Mouse (Mus musculus) forebrain, embryonic 11.5 days (tissue): ENCODE results near the gene Ptgr2. TPM values are rescaled to one million over a fixed set of nuclear protein-coding genes. Genes with fewer than 3 reads are reported as not detected.

ENCODE experiments used
- ATAC-seq: fragments of 200-750 bp; cut with Nextera tagmentation; replicated peaks from 2 replicates; pipeline ENCODE4 v1.8.0; 2017; ENCODE audit warnings: moderate TSS enrichment; ENCODE audit not compliant: low FRiP score
- DNase-seq: peaks from one replicate; pipeline ENCODE4 v3.0.0-alpha.2; 2017; ENCODE audit warnings: low spot score
- H3K27ac ChIP-seq: fragments of 300-500 bp; sonication (generic); 2 replicates; pipeline ENCODE4 v1.5.1; 2014; ENCODE audit warnings: low read depth, low read length
- H3K27me3 ChIP-seq: fragments of 300-500 bp; sonication (generic); 2 replicates; pipeline ENCODE4 v1.6.1; 2014; ENCODE audit warnings: mild to moderate bottlenecking, low read length, mixed read lengths; ENCODE audit not compliant: control insufficient read depth, insufficient read depth
- H3K36me3 ChIP-seq: fragments of 300-500 bp; sonication (generic); 2 replicates; pipeline ENCODE4 v1.6.1; 2014; ENCODE audit warnings: mild to moderate bottlenecking, low read length, moderate library complexity, mixed read lengths; ENCODE audit not compliant: control insufficient read depth, insufficient read depth
- H3K4me1 ChIP-seq: fragments of 300-500 bp; sonication (generic); replicated peaks from 2 replicates; pipeline ENCODE4 v1.6.1; 2014; ENCODE audit warnings: low read length, mixed read lengths; ENCODE audit not compliant: control insufficient read depth, insufficient read depth
- H3K4me2 ChIP-seq: fragments of 300-500 bp; sonication (generic); 2 replicates; pipeline ENCODE4 v1.6.1; 2014; ENCODE audit warnings: low read depth, mild to moderate bottlenecking, low read length, moderate library complexity, mixed read lengths; ENCODE audit not compliant: severe bottlenecking
- H3K4me3 ChIP-seq: fragments of 300-500 bp; sonication (generic); 2 replicates; pipeline ENCODE4 v1.5.1; 2014; ENCODE audit warnings: low read depth, low read length
- H3K9ac ChIP-seq: fragments of 300-500 bp; sonication (generic); 2 replicates; pipeline ENCODE4 v1.6.1; 2014; ENCODE audit warnings: low read length
- H3K9me3 ChIP-seq: fragments of 300-500 bp; sonication (generic); 2 replicates; pipeline ENCODE4 v1.6.1; 2016; ENCODE audit warnings: low read length, mixed read lengths; ENCODE audit not compliant: control insufficient read depth
- WGBS: fragments of 180-500 bp; shearing (Covaris S2); extraction: QIAGEN DNeasy Blood & Tissue Kit; methylation state at CpG from one replicate; pipeline ENCODE4 v1.1.7; 2014; 5-methylcytosine and 5-hydroxymethylcytosine counted together
- polyA plus RNA-seq: library from polyadenylated mRNA; unstranded; fragments of >200 nt; fragmentation: Nextera tagmentation; extraction: Ambion mirVana; gene quantifications from 2 replicates; pipeline ENCODE4 v1.2.1, GENCODE M21; 2014

The Ptgr2 gene
- polyA plus RNA-seq, 1 experiment from 2014 or later = 14.3 TPM

- ATAC-seq (no peak), DNase-seq (no peak)
- no peak overlapping the region for H3K4me2 ChIP-seq
- no peaks in the 10 kb centered on the region for H3K9me3 ChIP-seq
- H3K4me3 ChIP-seq = no peak overlapping the region
- no peaks in the 10 kb centered on the region for H3K27me3 ChIP-seq
- H3K4me1 ChIP-seq = peaks cover 6% of the 10 kb centered on the region; the same call in 1 of the 2 replicates
- WGBS = 95% methylated on average over 6 of the region's 6 CpGs
- H3K9ac ChIP-seq = no peak overlapping the region
- no peaks in the 10 kb centered on the region; the same call in 1 of the 2 replicates for H3K36me3 ChIP-seq
- no peak overlapping the region for H3K27ac ChIP-seq
Measured at GRCm38 (mm10) chr12:84365137-84365536, 80.1 kb downstream of the Ptgr2 start.

Other genes starting within 250 kb of the Ptgr2 start
- 0.31 TPM in 1 of 2 replicates, not detected in the other for gene Acot4, start 246.9 kb upstream of the Ptgr2 start, polyA plus RNA-seq
- gene Gm49366, start 246.3 kb upstream of the Ptgr2 start, polyA plus RNA-seq = not detected in 2 replicates
- 0.23 and 0.25 TPM in 2 replicates for gene Acot3, start 233.1 kb upstream of the Ptgr2 start, polyA plus RNA-seq
- not detected in 2 replicates for gene Acot5, start 215.9 kb upstream of the Ptgr2 start, polyA plus RNA-seq
- gene Acot6, start 184.6 kb upstream of the Ptgr2 start, polyA plus RNA-seq = 1.5 and 1.8 TPM in 2 replicates
- gene Dnal1, start 170.9 kb upstream of the Ptgr2 start, polyA plus RNA-seq = 6.1 and 6.8 TPM in 2 replicates
- 1.9 and 2.8 TPM in 2 replicates for gene Pnma1, start 136.7 kb upstream of the Ptgr2 start, polyA plus RNA-seq
- 7.6 and 9.6 TPM in 2 replicates for gene Elmsan1, start 66.4 kb upstream of the Ptgr2 start, polyA plus RNA-seq
- gene Zfp410, start 31.6 kb downstream of the Ptgr2 start, polyA plus RNA-seq = 121 and 129 TPM in 2 replicates
- gene Coq6, start 76.4 kb downstream of the Ptgr2 start, polyA plus RNA-seq = 40.3 and 46.2 TPM in 2 replicates
- gene Fam161b, start 76.6 kb downstream of the Ptgr2 start, polyA plus RNA-seq = 8.0 and 8.3 TPM in 2 replicates
- gene Entpd5, start 123.8 kb downstream of the Ptgr2 start, polyA plus RNA-seq = 11.9 and 12.3 TPM in 2 replicates
- 1.5 and 2.1 TPM in 2 replicates for gene Bbof1, start 123.8 kb downstream of the Ptgr2 start, polyA plus RNA-seq
- gene Rnf113a2, start 132.0 kb downstream of the Ptgr2 start, polyA plus RNA-seq = 23.9 and 29.2 TPM in 2 replicates
- 20.8 and 21.0 TPM in 2 replicates for gene Aldh6a1, start 165.8 kb downstream of the Ptgr2 start, polyA plus RNA-seq
- 36.5 and 38.6 TPM in 2 replicates for gene Lin52, start 166.2 kb downstream of the Ptgr2 start, polyA plus RNA-seq